Mouse (Mus musculus) heart, adult 2 months (tissue): Measurements from ENCODE around the gene Tmprss2.

Source experiments
- CTCF ChIP-seq: fragments of 200-600 bp; IDR thresholded peaks from 2 replicates; pipeline ENCODE4 v1.8.1; 2022; ENCODE audit warnings: antibody characterized with exemption, mild to moderate bottlenecking, moderate library complexity
- EP300 ChIP-seq: fragments of 200-500 bp; IDR thresholded peaks from 2 replicates; pipeline ENCODE4 v1.6.1; 2011; ENCODE audit warnings: low read depth, low read length, control low read depth; ENCODE audit not compliant: insufficient read depth
- POLR2A ChIP-seq: fragments of 200-500 bp; IDR thresholded peaks from 2 replicates; pipeline ENCODE4 v1.6.1; 2011; ENCODE audit warnings: mild to moderate bottlenecking, low read depth, low read length, control low read depth; ENCODE audit not compliant: insufficient read depth

DNA sequence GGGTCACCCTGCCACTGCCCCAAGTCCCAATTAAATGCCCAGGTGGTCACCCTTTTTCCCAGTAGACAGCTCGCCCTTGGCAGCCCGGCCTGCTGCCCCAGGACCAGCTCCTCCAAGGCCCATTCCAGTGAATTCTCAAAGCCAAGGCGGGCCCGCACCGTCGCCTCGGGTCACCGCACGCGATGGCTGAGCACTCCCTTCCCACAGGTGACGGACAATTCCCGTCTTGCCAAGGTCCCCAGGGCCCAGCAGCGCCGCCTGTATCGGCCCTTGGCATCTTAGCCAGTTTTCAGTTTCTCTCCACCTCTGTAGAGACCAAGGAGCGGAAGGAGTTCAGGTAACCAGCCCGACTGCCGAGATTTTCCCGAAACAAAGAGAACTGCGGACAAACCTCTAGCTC lies 749 bp downstream of the Tmprss2 start:
- TF ChIP-seq CTCF = no peak
- TF ChIP-seq POLR2A = no peak
- TF ChIP-seq EP300 = no peak
